Comparison of ENCODE assay signal across 9 mouse cellular contexts in the genomic region with DNA sequence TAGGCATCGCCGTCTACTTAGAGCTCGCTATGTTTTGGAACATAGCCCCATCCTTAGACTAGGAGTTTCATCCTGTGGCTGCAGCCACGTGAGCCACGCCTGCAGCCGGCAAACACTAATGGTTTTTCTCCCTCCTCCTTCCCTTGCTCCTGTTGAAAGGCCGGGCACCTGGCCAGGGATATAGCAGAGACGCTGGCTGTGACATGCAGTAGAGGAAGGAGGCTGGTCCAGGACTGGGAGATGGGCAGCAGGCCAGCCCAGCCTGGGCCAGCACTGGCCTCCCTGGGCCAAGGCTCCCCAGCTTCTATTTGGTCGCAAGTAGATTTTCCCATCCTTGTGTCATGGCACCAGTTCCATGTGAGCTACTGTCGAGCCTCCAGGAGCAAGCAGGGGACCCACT. TPM values are rescaled to one million over a fixed set of nuclear protein-coding genes. Genes with fewer than 3 reads are reported as not detected.
DNase-seq lines count a peak whose midpoint lies in the region; ATAC-seq lines count a peak whose summit lies in the region.
"Had no signal": no experiment of that assay in that cellular context is flagged by ENCODE, and none has a peak within 500 bp of the region (broad histone marks: within the 10 kb centered on the region; RNA-seq: fewer than 3 reads in every experiment).

No protein-coding gene starts in this region.

- peaks cover 91% of the 10 kb centered on the region for H3K27me3 ChIP-seq in heart, embryonic 15.5 days
- H3K27me3 ChIP-seq in intestine, embryonic 16.5 days (replicated peaks; ENCODE audit: control insufficient read depth, insufficient read depth, low read length) = peaks cover 40% of the 10 kb centered on the region

- peak; percentile 29 to 60 for DNase-seq in adrenal gland, adult (ENCODE audit: inconsistent age in 2 of 2, low spot score in 1 of 2)
- DNase-seq in adrenal gland, adult 8-10 months = no peak
- DNase-seq in right cerebral cortex, postnatal 14 days = peak; percentile 34
- no peak for DNase-seq in right cerebral cortex, postnatal 25 days
- peak; percentile 58 to 81 for DNase-seq in lung, postnatal 4 days
- DNase-seq in layer of hippocampus, postnatal 25 days (ENCODE audit: extremely low spot score in 1 of 2, low spot score in 1 of 2) = no peak

- no peaks in the 10 kb centered on the region for H3K9me3 ChIP-seq in heart, embryonic 15.5 days (replicated peaks)
- no peaks in the 10 kb centered on the region for H3K9me3 ChIP-seq in intestine, embryonic 16.5 days (ENCODE audit: control insufficient read depth, low read length)

- WGBS in heart, embryonic 15.5 days = 33% methylated on average over 10 of the region's 10 CpGs
- WGBS in intestine, embryonic 16.5 days = 63% methylated on average over 10 of the region's 10 CpGs

- H3K4me1 ChIP-seq in heart, embryonic 15.5 days (replicated peaks) = peaks cover 20% of the 10 kb centered on the region
- no peaks in the 10 kb centered on the region for H3K4me1 ChIP-seq in intestine, embryonic 16.5 days (ENCODE audit: control insufficient read depth, insufficient read depth, low read length)

- no peaks in the 10 kb centered on the region for H3K36me3 ChIP-seq in heart, embryonic 15.5 days
- H3K36me3 ChIP-seq in intestine, embryonic 16.5 days (ENCODE audit: control insufficient read depth, insufficient read depth, low read length) = no peaks in the 10 kb centered on the region

- no peak overlapping the region for H3K4me3 ChIP-seq in heart, embryonic 15.5 days
- H3K4me3 ChIP-seq in intestine, embryonic 16.5 days (ENCODE audit: low read length) = no peak overlapping the region
- H3K4me3 ChIP-seq: myocyte had no signal

- peak; percentile 61; the same call in 1 of the 2 replicates for ATAC-seq in heart, embryonic 15.5 days (replicated peaks; ENCODE audit: insufficient number of reproducible peaks, insufficient read depth, low FRiP score, low read depth)
- no peak for ATAC-seq in intestine, embryonic 16.5 days

- no peak overlapping the region for H3K9ac ChIP-seq in heart, embryonic 15.5 days
- no peak overlapping the region for H3K9ac ChIP-seq in intestine, embryonic 16.5 days (ENCODE audit: low read depth, low read length)

- H3K27ac ChIP-seq in heart, embryonic 15.5 days = no peak overlapping the region
- no peak overlapping the region for H3K27ac ChIP-seq in intestine, embryonic 16.5 days (ENCODE audit: low read length)

- no peak overlapping the region for H3K4me2 ChIP-seq in heart, embryonic 15.5 days
- H3K4me2 ChIP-seq in intestine, embryonic 16.5 days (ENCODE audit: low read depth, low read length) = no peak overlapping the region

RNA-seq across cellular contexts. Expression of a gene that starts 7.6 kb away (rescaled TPM):
- total RNA-seq in adrenal gland, adult 8-10 months (2022) = not detected
- polyA plus RNA-seq in heart, embryonic 15.5 days (2015; fragmentation: Nextera tagmentation; extraction: Ambion mirVana) = not detected in 2 replicates
- not detected in 2 replicates for polyA plus RNA-seq in intestine, embryonic 16.5 days (2015; fragmentation: Nextera tagmentation; extraction: Ambion mirVana)
- total RNA-seq in layer of hippocampus, postnatal 25 days (2021) = under 1 TPM in 1 of 2 experiments, not detected in 1; 0.10 TPM
- polyA plus RNA-seq: myocyte had no signal

RNA-seq across cellular contexts. Expression of a gene that starts 23.8 kb away (rescaled TPM):
- 1 to 10 TPM; 1.2 to 1.5 (median 1.5) TPM for total RNA-seq in adrenal gland, adult 8-10 months (2022)
- polyA plus RNA-seq in heart, embryonic 15.5 days (2015; fragmentation: Nextera tagmentation; extraction: Ambion mirVana) = 2.3 and 4.2 TPM in 2 replicates
- polyA plus RNA-seq in intestine, embryonic 16.5 days (2015; fragmentation: Nextera tagmentation; extraction: Ambion mirVana) = 4.2 and 4.4 TPM in 2 replicates
- total RNA-seq in layer of hippocampus, postnatal 25 days (2021) = 1 to 10 TPM; 3.6 to 6.6 TPM

RNA-seq across cellular contexts. Expression of a gene that starts 54.9 kb away (rescaled TPM):
- total RNA-seq in adrenal gland, adult 8-10 months (2022) = 100 to 1,000 TPM; 408 to 506 (median 446) TPM
- polyA plus RNA-seq in heart, embryonic 15.5 days (2015; fragmentation: Nextera tagmentation; extraction: Ambion mirVana) = 528 and 586 TPM in 2 replicates
- polyA plus RNA-seq in intestine, embryonic 16.5 days (2015; fragmentation: Nextera tagmentation; extraction: Ambion mirVana) = 733 and 751 TPM in 2 replicates
- total RNA-seq in layer of hippocampus, postnatal 25 days (2021) = 100 to 1,000 TPM; 521 to 565 TPM

Comparison
In these comparisons a context has a peak if more than half of its experiments do, and no peak if none do; other contexts are left out.
1. DNase-seq: peak in adrenal gland, adult (2 of 2), right cerebral cortex, postnatal 14 days (single experiment) and lung, postnatal 4 days (2 of 2); none in adrenal gland, adult 8-10 months (single experiment), right cerebral cortex, postnatal 25 days (single experiment) and layer of hippocampus, postnatal 25 days (0 of 2).